Mouse (Mus musculus) myocyte (in vitro differentiated cells): ENCODE data around the gene Gm20388.

ENCODE experiments used
- MAX ChIP-seq: IDR thresholded peaks from one replicate; pipeline ENCODE4 v1.6.1; 2011; ENCODE audit warnings: low read depth, mild to moderate bottlenecking, control low read depth
- POLR2A ChIP-seq: IDR thresholded peaks from one replicate; pipeline ENCODE4 v1.6.1; 2011; ENCODE audit warnings: low read depth, mild to moderate bottlenecking, control low read depth, moderate library complexity; ENCODE audit not compliant: insufficient read length
- USF1 ChIP-seq: IDR thresholded peaks from one replicate; pipeline ENCODE4 v1.6.1; 2011; ENCODE audit warnings: low read depth, mild to moderate bottlenecking, control low read depth, moderate library complexity

- TF ChIP-seq MAX (no peak), POLR2A (no peak), USF1 (no peak)
These were observed 2028.1 kb downstream of the Gm20388 start for GRCm38 (mm10) chr8:121938732-121939131.
